Mouse (Mus musculus) megakaryocyte, adult 5-6 weeks (primary cell): ENCODE results near the gene Wdr95. TPM values are rescaled to one million over a fixed set of nuclear protein-coding genes. Genes with fewer than 3 reads are reported as not detected.

Experiments used
- ATAC-seq: 2 replicates; pipeline ENCODE4 v1.8.0; 2016; ENCODE audit warnings: mild to moderate bottlenecking, inconsistent platforms; ENCODE audit not compliant: poor library complexity, severe bottlenecking
- total RNA-seq, 2 experiments: library from RNA; stranded (forward) in 1 of 2; stranded (reverse) in 1 of 2; fragments of 153-499, 151-499 nt in 1 of 2; fragments of 221-1000, 200-1000 nt in 1 of 2; gene quantifications; 2 replicates each; pipeline versions ENCODE4 v1.2.3 to v1.2.4; 2015 to 2017

Wdr95 gene
- 0.40 and 1.2 TPM in 2 replicates for total RNA-seq (2015)
- 0.15 and 0.65 TPM in 2 replicates for total RNA-seq (2017)

GRCm38 (mm10) chr5:149527999-149528729 lies at the start of gene Wdr95:
Wdr95 (plus strand) TSS chr5:149528679.
- ATAC-seq: no peak

- no peak for ATAC-seq
Measured at GRCm38 (mm10) chr5:149481920-149482319, 46.6 kb upstream of the Wdr95 start.

- ATAC-seq: no peak
Measured at GRCm38 (mm10) chr5:149483321-149484052, 45.0 kb upstream of the Wdr95 start.

- ATAC-seq: no peak
Measured at GRCm38 (mm10) chr5:149484270-149484669, 44.2 kb upstream of the Wdr95 start.

GRCm38 (mm10) chr5:149485447-149485846 lies 43.0 kb upstream of the Wdr95 start:
- ATAC-seq: peak; percentile 60

GRCm38 (mm10) chr5:149488360-149489021 lies 40.0 kb upstream of the Wdr95 start:
- no peak for ATAC-seq

GRCm38 (mm10) chr5:149489136-149489535 lies 39.3 kb upstream of the Wdr95 start:
- no peak for ATAC-seq

GRCm38 (mm10) chr5:149490275-149490674 lies 38.2 kb upstream of the Wdr95 start:
- no peak for ATAC-seq

GRCm38 (mm10) chr5:149495655-149496054 lies 32.8 kb upstream of the Wdr95 start:
- no peak for ATAC-seq

GRCm38 (mm10) chr5:149496401-149497066 lies 31.9 kb upstream of the Wdr95 start:
- no peak for ATAC-seq

- no peak for ATAC-seq
Measured at GRCm38 (mm10) chr5:149499936-149500335, 28.5 kb upstream of the Wdr95 start.

GRCm38 (mm10) chr5:149503423-149504175 lies 24.9 kb upstream of the Wdr95 start:
- ATAC-seq: no peak

GRCm38 (mm10) chr5:149504985-149505384 lies 23.5 kb upstream of the Wdr95 start:
- ATAC-seq: no peak

GRCm38 (mm10) chr5:149506033-149506432 lies 22.4 kb upstream of the Wdr95 start:
- ATAC-seq: no peak

- ATAC-seq: no peak
Measured at GRCm38 (mm10) chr5:149508094-149509029, 20.1 kb upstream of the Wdr95 start.

- ATAC-seq: no peak
Measured at GRCm38 (mm10) chr5:149510323-149510722, 18.2 kb upstream of the Wdr95 start.

- no peak for ATAC-seq
Measured at GRCm38 (mm10) chr5:149512695-149513094, 15.8 kb upstream of the Wdr95 start.

- ATAC-seq: no peak
Measured at GRCm38 (mm10) chr5:149513438-149514086, 14.9 kb upstream of the Wdr95 start.
